Mouse (Mus musculus): ENCODE results near the gene Nceh1. TPM values are rescaled to one million over a fixed set of nuclear protein-coding genes. Genes with fewer than 3 reads are reported as not detected.

The Nceh1 gene
- polyA plus RNA-seq, 1 experiment from 2014 or later: 26.6 TPM

DNA sequence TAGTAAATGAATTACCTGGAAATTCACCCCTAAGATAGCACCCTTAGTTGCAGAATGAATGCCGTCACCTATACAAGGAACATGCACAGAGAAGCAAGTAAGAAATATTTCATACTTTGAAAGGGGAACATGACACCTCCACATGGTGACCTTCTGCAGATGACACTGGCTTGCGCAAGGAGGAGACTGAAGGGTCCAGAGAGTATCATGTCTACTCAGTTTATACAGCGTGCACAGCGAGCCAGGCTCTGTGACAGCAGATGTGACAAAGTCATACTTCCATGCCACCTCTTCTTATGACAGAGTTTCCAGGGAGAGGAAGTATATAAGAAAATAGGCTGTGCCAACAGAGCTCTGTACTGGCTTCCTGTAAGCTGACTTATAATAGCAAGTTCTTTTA, 128.7 kb downstream of the Nceh1 start:
- WGBS: 73% methylated on average over 4 of the region's 4 CpGs
- Histone ChIP-seq H3K36me3 (ENCODE audit: insufficient read depth, low read length) (no peaks in the 10 kb centered on the region), H3K27ac (ENCODE audit: low read length) (no peak overlapping the region), H3K9me3 (ENCODE audit: low read length) (no peaks in the 10 kb centered on the region), H3K27me3 (ENCODE audit: insufficient read depth, low read length) (no peaks in the 10 kb centered on the region), H3K4me2 (replicated peaks; ENCODE audit: low read depth, low read length) (no peak overlapping the region), H3K9ac (replicated peaks; ENCODE audit: low read length) (no peak overlapping the region), H3K4me1 (ENCODE audit: insufficient read depth, low read length) (no peaks in the 10 kb centered on the region), H3K4me3 (ENCODE audit: low read length) (no peak overlapping the region)
- ATAC-seq (ENCODE audit: low FRiP score, low TSS enrichment): no peak

DNA sequence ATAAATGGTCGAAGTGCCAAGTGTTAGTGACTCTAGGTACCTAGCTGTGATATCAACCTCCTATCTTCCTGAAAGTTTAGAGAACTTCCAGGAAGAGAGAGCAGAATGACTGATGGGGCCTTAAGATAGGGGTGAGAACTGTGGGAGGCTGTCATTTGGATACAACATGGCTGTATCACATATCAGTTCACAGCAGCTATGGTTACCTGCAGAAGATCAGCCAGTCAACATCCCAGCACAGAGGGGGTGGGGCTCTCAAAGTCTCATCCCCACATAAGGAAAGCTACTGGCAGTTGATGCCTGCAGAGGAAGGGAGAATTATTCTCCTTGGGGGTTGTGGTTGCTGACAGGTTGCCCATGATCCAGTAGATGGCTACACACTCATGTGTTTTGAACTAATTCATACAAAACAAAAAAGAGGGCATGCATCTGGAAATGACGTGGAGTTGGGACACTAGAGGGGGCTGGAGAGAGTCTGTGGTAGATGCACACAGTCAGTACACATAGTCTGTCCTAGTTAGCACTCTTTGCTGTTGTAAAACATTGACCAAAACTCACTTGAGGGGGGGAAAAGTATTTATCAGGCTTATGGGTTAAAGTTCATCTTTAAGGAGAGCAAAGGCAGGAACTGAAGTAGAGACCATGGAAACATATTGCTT, 131.9 kb downstream of the Nceh1 start:
- Histone ChIP-seq H3K27ac (ENCODE audit: low read length) (no peak overlapping the region), H3K9ac (replicated peaks; ENCODE audit: low read length) (no peak overlapping the region), H3K4me3 (ENCODE audit: low read length) (no peak overlapping the region), H3K4me1 (ENCODE audit: insufficient read depth, low read length) (0 out of 2 replicates have a peak, but pooled peaks cover 3% of the 10 kb centered on the region), H3K36me3 (ENCODE audit: insufficient read depth, low read length) (no peaks in the 10 kb centered on the region), H3K9me3 (ENCODE audit: low read length) (no peaks in the 10 kb centered on the region), H3K27me3 (ENCODE audit: insufficient read depth, low read length) (no peaks in the 10 kb centered on the region), H3K4me2 (replicated peaks; ENCODE audit: low read depth, low read length) (no peak overlapping the region)
- 71% methylated on average over 2 of the region's 2 CpGs for WGBS
- ATAC-seq (ENCODE audit: low FRiP score, low TSS enrichment): no peak

DNA sequence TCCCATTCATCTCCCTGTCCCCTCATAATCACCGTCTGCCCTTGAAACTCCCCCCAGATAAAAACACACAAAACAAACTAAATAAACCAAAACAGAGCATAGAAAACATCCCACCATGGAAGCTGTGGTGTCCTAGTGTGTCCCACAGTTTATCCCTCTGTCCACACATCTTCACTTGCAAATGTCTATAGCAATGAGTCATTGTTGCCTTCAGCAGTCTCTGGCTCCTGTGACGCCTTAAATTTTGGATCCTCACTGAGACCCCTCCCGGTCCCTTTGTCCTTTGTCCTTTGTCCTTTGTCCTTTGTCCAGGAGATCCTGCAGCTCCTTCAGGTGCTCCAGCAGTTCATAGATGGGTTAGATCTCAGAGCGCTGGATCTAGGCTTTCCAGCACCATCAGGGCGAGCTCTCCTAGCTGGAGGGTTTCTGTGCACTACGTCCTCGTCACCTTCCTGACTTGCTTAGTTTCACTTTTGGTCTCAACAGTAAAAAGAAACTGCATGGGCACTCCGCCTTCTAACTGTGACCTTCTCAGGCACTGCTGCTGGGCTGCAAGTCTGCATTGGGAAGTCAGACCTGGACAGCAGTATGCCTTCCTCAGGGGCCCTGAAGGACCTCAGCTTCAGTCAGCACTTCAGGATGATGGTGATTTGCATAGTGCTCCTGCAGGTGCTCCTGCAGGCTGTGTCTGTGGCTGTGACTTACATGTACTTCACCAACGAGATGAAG, 134.0 kb downstream of the Nceh1 start, which contains the start of gene Tnfsf10:
Gene Tnfsf10 (plus strand): TSS at position 470 of the 729 bp plus-strand sequence.
- ATAC-seq (ENCODE audit: low FRiP score, low TSS enrichment): peak; percentile 46; the same call in 1 of the 2 replicates
- Histone ChIP-seq H3K27ac (ENCODE audit: low read length) (peak within 1 kb of the TSS; percentile 3; the same call in 1 of the 2 replicates), H3K9ac (replicated peaks; ENCODE audit: low read length) (no peak within 1 kb of the TSS; the same call in 1 of the 2 replicates), H3K27me3 (ENCODE audit: insufficient read depth, low read length) (no peaks in the 10 kb centered on the region), H3K4me1 (ENCODE audit: insufficient read depth, low read length) (0 out of 2 replicates have a peak, but pooled peaks cover 3% of the 10 kb centered on the region), H3K4me2 (replicated peaks; ENCODE audit: low read depth, low read length) (peak within 1 kb of the TSS; percentile 16), H3K9me3 (ENCODE audit: low read length) (no peaks in the 10 kb centered on the region), H3K36me3 (ENCODE audit: insufficient read depth, low read length) (no peaks in the 10 kb centered on the region), H3K4me3 (ENCODE audit: low read length) (peak within 1 kb of the TSS; percentile 5)
- 63% methylated on average over 9 of the region's 9 CpGs for WGBS

DNA sequence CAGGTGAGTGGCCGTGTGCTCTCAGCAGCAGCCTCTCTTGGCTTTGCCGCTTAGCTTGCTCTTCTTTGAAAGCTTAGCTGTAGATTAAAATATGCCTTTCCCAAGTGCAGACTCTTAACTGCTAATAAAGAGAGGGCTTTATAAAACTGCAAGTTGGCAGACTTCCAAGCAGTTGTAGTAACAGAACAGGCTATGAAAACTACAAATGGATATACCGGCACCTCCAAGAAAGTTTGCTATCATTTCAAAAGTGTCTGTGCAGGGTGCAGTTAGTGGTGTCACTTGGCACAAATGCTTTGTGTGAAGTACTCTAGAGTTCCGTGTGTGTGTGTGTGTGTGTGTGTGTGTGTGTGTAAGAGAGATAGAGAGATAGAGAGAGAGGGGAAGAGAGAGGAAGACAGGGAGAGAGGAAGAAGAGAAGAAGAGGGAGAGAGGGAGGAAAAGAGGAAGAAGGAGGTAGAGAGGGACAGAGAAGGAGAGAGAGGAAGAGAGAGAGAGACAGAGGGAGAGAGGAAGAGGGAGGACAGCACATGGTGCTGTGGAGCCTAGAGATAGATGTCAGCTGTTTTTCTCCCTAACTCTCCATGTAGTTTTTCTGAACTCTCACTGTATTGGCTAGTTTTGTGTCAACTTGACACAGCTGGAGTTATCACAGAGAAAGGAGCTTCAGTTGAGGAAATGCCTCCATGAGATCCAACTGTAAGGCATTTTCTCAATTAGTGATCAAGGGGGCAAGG, 134.7 kb downstream of the Nceh1 start:
- H3K4me2 ChIP-seq (replicated peaks; ENCODE audit: low read depth, low read length): peak overlapping the region; percentile 16
- ATAC-seq (ENCODE audit: low FRiP score, low TSS enrichment): peak; percentile 62; the same call in 1 of the 2 replicates
- H3K9ac ChIP-seq (replicated peaks; ENCODE audit: low read length): no peak overlapping the region
- H3K36me3 ChIP-seq (ENCODE audit: insufficient read depth, low read length): no peaks in the 10 kb centered on the region
- peak overlapping the region; percentile 5; the same call in 1 of the 2 replicates for H3K4me3 ChIP-seq (ENCODE audit: low read length)
- no peaks in the 10 kb centered on the region for H3K9me3 ChIP-seq (ENCODE audit: low read length)
- WGBS: 61% methylated on average over 4 of the region's 4 CpGs
- no peaks in the 10 kb centered on the region for H3K27me3 ChIP-seq (ENCODE audit: insufficient read depth, low read length)
- H3K4me1 ChIP-seq (ENCODE audit: insufficient read depth, low read length): 0 out of 2 replicates have a peak, but pooled peaks cover 3% of the 10 kb centered on the region
- peak overlapping the region; percentile 3; the same call in 1 of the 2 replicates for H3K27ac ChIP-seq (ENCODE audit: low read length)

DNA sequence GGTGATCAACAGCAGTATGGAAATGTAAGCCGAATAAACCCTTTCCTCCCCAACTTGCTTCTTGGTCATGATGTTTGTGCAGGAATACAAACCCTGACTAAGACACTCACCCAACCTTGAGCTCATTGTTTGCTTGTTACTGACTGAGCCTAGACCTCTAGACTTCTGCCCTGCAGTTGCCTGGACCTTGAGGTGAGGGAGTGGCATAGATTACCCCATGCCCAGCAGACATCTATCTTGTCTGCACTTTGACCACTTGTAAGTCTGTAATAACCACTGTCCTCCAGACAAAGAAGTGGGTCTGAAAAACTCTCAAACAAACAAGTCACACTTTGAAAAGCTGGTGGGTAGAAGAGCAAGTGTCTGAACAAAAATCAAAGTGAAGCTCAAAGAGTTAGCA, 136.9 kb downstream of the Nceh1 start:
- ATAC-seq (ENCODE audit: low FRiP score, low TSS enrichment): no peak
- H3K27ac ChIP-seq (ENCODE audit: low read length): no peak overlapping the region
- no CpG with 5 or more reads among the region's 1 CpGs for WGBS
- no peak overlapping the region for H3K4me3 ChIP-seq (ENCODE audit: low read length)
- no peak overlapping the region for H3K4me2 ChIP-seq (replicated peaks; ENCODE audit: low read depth, low read length)
- H3K4me1 ChIP-seq (ENCODE audit: insufficient read depth, low read length): 0 out of 2 replicates have a peak, but pooled peaks cover 7% of the 10 kb centered on the region
- no peaks in the 10 kb centered on the region for H3K27me3 ChIP-seq (ENCODE audit: insufficient read depth, low read length)
- no peaks in the 10 kb centered on the region for H3K36me3 ChIP-seq (ENCODE audit: insufficient read depth, low read length)
- no peak overlapping the region for H3K9ac ChIP-seq (replicated peaks; ENCODE audit: low read length)
- H3K9me3 ChIP-seq (ENCODE audit: low read length): no peaks in the 10 kb centered on the region

DNA sequence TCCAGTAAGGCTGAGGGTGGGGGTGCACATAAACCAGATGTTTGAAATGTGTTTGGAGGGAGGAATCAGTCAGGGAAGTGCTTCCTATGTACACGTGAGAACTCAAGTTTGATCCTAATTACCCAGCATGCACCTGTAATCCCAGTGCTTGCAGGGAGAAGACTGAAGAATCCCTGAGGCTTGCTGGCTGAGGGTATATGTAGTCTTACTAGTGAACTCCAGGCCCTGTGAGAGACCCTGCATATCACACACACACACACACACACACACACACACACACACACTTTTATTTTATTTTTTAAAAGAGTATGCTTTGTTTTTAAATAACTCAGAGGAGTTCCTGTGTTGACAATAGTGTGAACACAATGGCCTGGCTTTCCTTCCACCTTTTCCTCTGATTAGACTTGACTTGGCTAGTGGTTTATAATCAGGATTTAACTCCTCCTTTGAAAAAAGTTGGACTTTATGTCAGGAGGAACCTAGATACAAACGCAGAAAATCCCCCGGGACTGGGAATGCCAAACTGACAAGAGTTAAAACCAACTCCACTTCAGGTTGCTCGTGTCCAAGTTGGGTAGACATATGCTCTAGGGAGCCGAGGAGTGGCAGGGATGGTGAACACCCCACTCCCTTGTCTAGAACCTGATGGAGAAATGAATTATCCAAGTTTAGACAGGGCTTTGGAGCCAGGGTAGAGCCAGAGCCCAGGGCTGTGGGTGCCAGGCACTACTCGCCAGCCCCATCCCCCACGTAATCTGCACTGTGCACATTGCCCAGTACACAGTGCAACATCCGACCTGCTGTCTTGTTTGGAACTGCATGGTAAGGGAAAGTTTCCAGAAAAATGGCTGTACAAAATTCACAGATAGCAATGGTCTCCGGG, 138.1 kb downstream of the Nceh1 start:
- 0 out of 2 replicates have a peak, but pooled peaks have one; percentile 10 for ATAC-seq (ENCODE audit: low FRiP score, low TSS enrichment)
- WGBS: 76% methylated on average over 9 of the region's 9 CpGs
- Histone ChIP-seq H3K36me3 (ENCODE audit: insufficient read depth, low read length) (no peaks in the 10 kb centered on the region), H3K4me3 (ENCODE audit: low read length) (no peak overlapping the region), H3K9me3 (ENCODE audit: low read length) (no peaks in the 10 kb centered on the region), H3K9ac (replicated peaks; ENCODE audit: low read length) (no peak overlapping the region), H3K27me3 (ENCODE audit: insufficient read depth, low read length) (no peaks in the 10 kb centered on the region), H3K27ac (ENCODE audit: low read length) (peak overlapping the region; percentile 3; the same call in 1 of the 2 replicates), H3K4me1 (ENCODE audit: insufficient read depth, low read length) (0 out of 2 replicates have a peak, but pooled peaks cover 7% of the 10 kb centered on the region), H3K4me2 (replicated peaks; ENCODE audit: low read depth, low read length) (no peak overlapping the region)

DNA sequence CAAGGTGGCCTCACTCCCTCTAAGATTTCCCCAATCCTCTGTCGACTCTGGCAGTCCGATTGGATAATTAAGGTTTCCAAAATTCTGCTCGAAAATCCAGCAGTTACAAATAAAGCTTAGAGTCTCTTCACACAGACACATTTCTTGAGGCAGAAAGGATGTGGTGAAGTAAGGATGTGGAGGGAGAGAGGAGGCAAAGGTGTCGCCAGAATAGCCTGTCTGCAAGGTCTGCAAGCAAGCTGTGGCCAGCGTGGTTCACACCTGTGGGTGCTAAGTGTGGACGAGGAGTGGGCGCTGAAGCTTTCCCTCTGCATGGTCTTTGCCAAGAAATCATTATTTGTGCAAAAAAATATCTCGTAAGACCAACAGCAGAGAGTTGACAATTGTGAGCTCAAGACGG, 139.8 kb downstream of the Nceh1 start:
- H3K27me3 ChIP-seq (ENCODE audit: insufficient read depth, low read length): no peaks in the 10 kb centered on the region
- H3K4me1 ChIP-seq (ENCODE audit: insufficient read depth, low read length): peaks cover 8% of the 10 kb centered on the region; the same call in 1 of the 2 replicates
- H3K4me2 ChIP-seq (replicated peaks; ENCODE audit: low read depth, low read length): no peak overlapping the region
- no peak for ATAC-seq (ENCODE audit: low FRiP score, low TSS enrichment)
- H3K27ac ChIP-seq (ENCODE audit: low read length): no peak overlapping the region
- 78% methylated on average over 9 of the region's 9 CpGs for WGBS
- H3K4me3 ChIP-seq (ENCODE audit: low read length): no peak overlapping the region
- no peak overlapping the region for H3K9ac ChIP-seq (replicated peaks; ENCODE audit: low read length)
- no peaks in the 10 kb centered on the region for H3K9me3 ChIP-seq (ENCODE audit: low read length)
- H3K36me3 ChIP-seq (ENCODE audit: insufficient read depth, low read length): no peaks in the 10 kb centered on the region

DNA sequence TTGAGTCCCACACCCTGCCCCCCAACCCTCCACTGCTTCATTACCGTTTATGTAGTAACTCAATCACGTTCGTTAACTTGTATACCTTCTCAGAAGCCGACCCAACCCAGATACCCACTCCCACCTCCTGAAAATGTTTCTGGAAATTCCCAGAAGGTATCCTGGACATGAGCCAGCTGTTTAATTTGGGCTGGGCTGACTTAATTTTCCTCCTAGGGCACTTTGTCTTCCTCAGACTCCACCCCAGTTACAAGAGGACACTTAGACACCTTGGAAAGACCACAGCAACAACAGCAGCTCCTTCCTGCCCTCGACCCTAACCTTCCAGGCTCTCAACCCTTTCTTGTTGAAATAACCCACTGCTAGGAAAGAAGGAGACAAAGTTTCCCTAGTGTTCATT, 140.8 kb downstream of the Nceh1 start:
- H3K36me3 ChIP-seq (ENCODE audit: insufficient read depth, low read length): no peaks in the 10 kb centered on the region
- H3K27me3 ChIP-seq (ENCODE audit: insufficient read depth, low read length): no peaks in the 10 kb centered on the region
- WGBS: 14% methylated on average over 5 of the region's 5 CpGs
- H3K4me2 ChIP-seq (replicated peaks; ENCODE audit: low read depth, low read length): no peak overlapping the region
- H3K4me3 ChIP-seq (ENCODE audit: low read length): no peak overlapping the region
- peaks cover 8% of the 10 kb centered on the region; the same call in 1 of the 2 replicates for H3K4me1 ChIP-seq (ENCODE audit: insufficient read depth, low read length)
- no peak overlapping the region for H3K9ac ChIP-seq (replicated peaks; ENCODE audit: low read length)
- no peaks in the 10 kb centered on the region for H3K9me3 ChIP-seq (ENCODE audit: low read length)
- ATAC-seq (ENCODE audit: low FRiP score, low TSS enrichment): no peak
- H3K27ac ChIP-seq (ENCODE audit: low read length): peak overlapping the region; percentile 9
